Mouse (Mus musculus) neural tube, embryonic 12.5 days (tissue): Measurements from ENCODE around the gene Uaca. TPM values are rescaled to one million over a fixed set of nuclear protein-coding genes. Genes with fewer than 3 reads are reported as not detected.
A peak's percentile ranks its signal among the peaks of the same experiment; 100 is the strongest.
"Not testable (repeated sequence)": the region's sequence is repeated elsewhere in the genome, so short reads cannot be mapped to it uniquely, and the experiment has no call there.

ENCODE experiments used
- ATAC-seq: fragments of 200-750 bp; cut with Nextera tagmentation; 2 replicates; pipeline ENCODE4 v1.8.0; 2017; ENCODE audit warnings: low read depth, mild to moderate bottlenecking, moderate TSS enrichment, moderate library complexity; ENCODE audit not compliant: low FRiP score
- H3K27ac ChIP-seq: fragments of 300-500 bp; sonication (generic); 2 replicates; pipeline ENCODE4 v1.5.1; 2016
- H3K27me3 ChIP-seq: fragments of 300-500 bp; sonication (generic); replicated peaks from 2 replicates; pipeline ENCODE4 v1.6.1; 2016; ENCODE audit warnings: mild to moderate bottlenecking
- H3K36me3 ChIP-seq: fragments of 300-500 bp; sonication (generic); 2 replicates; pipeline ENCODE4 v1.6.1; 2016; ENCODE audit warnings: mild to moderate bottlenecking
- H3K4me1 ChIP-seq: fragments of 300-500 bp; sonication (generic); 2 replicates; pipeline ENCODE4 v1.6.1; 2016
- H3K4me2 ChIP-seq: fragments of 300-500 bp; sonication (generic); replicated peaks from 2 replicates; pipeline ENCODE4 v1.6.1; 2016; ENCODE audit warnings: mild to moderate bottlenecking
- H3K4me3 ChIP-seq: fragments of 300-500 bp; sonication (generic); 2 replicates; pipeline ENCODE4 v1.5.1; 2016
- H3K9ac ChIP-seq: fragments of 300-500 bp; sonication (generic); 2 replicates; pipeline ENCODE4 v1.6.1; 2016; ENCODE audit warnings: mild to moderate bottlenecking
- H3K9me3 ChIP-seq: fragments of 300-500 bp; sonication (generic); 2 replicates; pipeline ENCODE4 v1.6.1; 2016; ENCODE audit warnings: mild to moderate bottlenecking
- WGBS: fragments of 180-500 bp; shearing (Covaris S2); methylation state at CpG from one replicate; pipeline ENCODE4 v1.1.7; 2016; 5-methylcytosine and 5-hydroxymethylcytosine counted together
- polyA plus RNA-seq: library from polyadenylated mRNA; unstranded; fragments of >200 nt; fragmentation: Nextera tagmentation; extraction: Ambion mirVana; gene quantifications from 2 replicates; pipeline ENCODE4 v1.2.1, GENCODE M21; 2016

Gene Uaca
- polyA plus RNA-seq, 1 experiment from 2014 or later: 35.2 TPM

DNA sequence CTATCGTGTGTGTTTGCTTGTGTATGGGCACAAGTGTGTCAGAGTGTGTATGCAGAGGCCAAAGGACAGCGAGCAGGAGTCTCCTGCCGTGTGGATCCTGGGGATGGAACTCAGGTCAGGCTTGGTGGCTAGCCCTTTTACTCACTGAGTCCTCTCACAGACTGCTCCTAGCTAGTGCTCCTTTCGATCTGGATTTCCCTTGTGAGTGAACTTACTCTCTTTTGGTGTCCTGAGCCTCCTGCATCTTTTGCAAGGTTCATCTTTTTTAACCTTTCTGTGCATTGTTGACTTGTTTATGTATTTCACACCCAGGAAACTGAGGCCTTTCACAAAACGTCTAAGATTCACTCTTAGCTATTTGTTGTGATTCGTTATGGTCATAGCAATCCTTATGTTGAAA lies 2.8 kb downstream of the Uaca start:
- no peak for ATAC-seq
- Histone ChIP-seq H3K4me2 (no peak overlapping the region), H3K4me1 (peaks cover 6% of the 10 kb centered on the region; the same call in 1 of the 2 replicates), H3K9ac (no peak overlapping the region), H3K36me3 (no peaks in the 10 kb centered on the region), H3K27me3 (no peaks in the 10 kb centered on the region), H3K27ac (no peak overlapping the region), H3K4me3 (no peak overlapping the region), H3K9me3 (no peaks in the 10 kb centered on the region)
- WGBS: 84% methylated on average over 6 of the region's 6 CpGs

DNA sequence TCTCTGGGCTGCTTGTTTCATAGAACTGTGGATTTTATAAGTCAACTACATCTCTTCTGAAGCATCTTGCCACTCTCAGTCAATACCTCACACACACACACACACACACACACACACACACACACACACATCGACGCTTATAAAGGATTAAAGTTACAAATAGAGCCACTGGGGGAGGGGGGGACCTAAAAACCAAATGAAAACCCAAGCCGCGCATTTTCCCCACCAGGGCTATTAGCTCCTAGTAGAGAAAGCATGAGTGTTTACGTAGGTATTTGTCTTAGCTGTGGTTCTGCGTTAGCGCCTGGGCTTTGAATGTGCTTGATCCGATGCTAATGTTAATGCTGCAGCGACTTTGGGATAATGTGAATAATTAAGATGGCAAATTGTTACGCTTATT lies 4.7 kb downstream of the Uaca start:
- no peak overlapping the region for H3K27ac ChIP-seq
- no peaks in the 10 kb centered on the region for H3K36me3 ChIP-seq
- H3K4me1 ChIP-seq: peaks cover 1% of the 10 kb centered on the region; the same call in 1 of the 2 replicates
- no peak overlapping the region for H3K4me3 ChIP-seq
- no peak for ATAC-seq
- no peak overlapping the region for H3K9ac ChIP-seq
- WGBS: 39% methylated on average over 10 of the region's 10 CpGs
- no peaks in the 10 kb centered on the region for H3K27me3 ChIP-seq
- no peak overlapping the region for H3K4me2 ChIP-seq
- no peaks in the 10 kb centered on the region for H3K9me3 ChIP-seq

DNA sequence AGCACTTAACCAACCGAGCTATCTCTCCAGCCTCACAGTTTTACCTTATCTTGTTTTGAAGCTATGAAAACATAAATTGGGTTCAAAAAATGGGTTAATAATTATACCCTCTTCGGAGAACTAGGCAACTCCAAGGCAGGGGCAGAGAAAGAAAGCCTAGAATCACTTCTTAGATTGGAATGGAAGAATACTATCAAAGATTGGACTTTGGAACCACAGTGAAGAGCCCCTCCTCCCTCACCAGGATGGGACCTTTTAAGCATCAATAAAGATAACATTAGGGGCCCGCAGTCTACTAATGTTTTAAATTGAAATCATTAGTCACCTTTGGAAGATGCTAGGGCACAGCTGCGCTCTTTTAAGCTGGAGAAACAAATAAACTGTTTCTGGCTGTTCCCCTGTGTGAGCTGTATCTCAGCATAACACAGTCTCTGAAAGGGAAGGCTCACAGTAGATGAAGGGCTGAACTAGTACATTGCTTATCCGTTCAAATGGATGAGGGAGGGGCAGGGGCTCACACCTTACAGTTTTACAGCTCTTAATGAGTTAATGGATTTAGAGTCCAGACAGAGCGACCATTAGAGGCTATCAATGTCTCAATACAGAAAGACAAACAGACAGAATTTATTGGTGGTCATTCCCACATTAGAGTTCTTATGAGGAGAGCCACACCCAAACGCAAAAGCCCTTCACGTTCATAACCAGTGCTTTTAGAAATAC lies 6.5 kb downstream of the Uaca start:
- no peak overlapping the region for H3K4me3 ChIP-seq
- H3K4me1 ChIP-seq: no peaks in the 10 kb centered on the region
- ATAC-seq: no peak
- no peak overlapping the region for H3K4me2 ChIP-seq
- H3K9me3 ChIP-seq: no peaks in the 10 kb centered on the region
- H3K36me3 ChIP-seq: no peaks in the 10 kb centered on the region
- H3K27me3 ChIP-seq: no peaks in the 10 kb centered on the region
- H3K27ac ChIP-seq: no peak overlapping the region
- 36% methylated on average over 8 of the region's 8 CpGs for WGBS
- H3K9ac ChIP-seq: no peak overlapping the region

DNA sequence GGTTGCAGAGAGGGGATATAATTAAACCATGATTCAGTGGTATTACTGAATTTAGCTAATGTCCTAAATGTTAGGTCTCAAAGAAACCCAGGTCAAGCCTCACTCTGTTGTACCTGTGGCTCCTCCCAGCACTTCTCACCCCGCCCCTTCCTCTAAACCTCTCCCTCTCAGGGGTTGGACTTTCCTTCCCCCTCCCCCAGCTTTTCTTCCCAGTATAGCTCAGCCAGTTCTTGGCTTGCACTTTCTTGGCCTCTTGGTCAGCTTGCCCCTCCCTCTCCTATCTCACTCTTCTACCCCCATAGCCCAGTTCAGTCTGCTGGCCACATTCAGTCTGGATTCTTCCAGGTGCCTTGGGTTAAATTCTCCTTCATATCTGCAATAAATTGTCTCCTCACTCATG lies 7.4 kb downstream of the Uaca start:
- no peak for ATAC-seq
- WGBS: 53% methylated on average over 1 of the region's 1 CpGs
- H3K4me2 ChIP-seq: no peak overlapping the region
- no peaks in the 10 kb centered on the region for H3K36me3 ChIP-seq
- no peak overlapping the region for H3K27ac ChIP-seq
- H3K9me3 ChIP-seq: no peaks in the 10 kb centered on the region
- H3K4me1 ChIP-seq: no peaks in the 10 kb centered on the region
- no peaks in the 10 kb centered on the region for H3K27me3 ChIP-seq
- no peak overlapping the region for H3K4me3 ChIP-seq
- no peak overlapping the region for H3K9ac ChIP-seq

DNA sequence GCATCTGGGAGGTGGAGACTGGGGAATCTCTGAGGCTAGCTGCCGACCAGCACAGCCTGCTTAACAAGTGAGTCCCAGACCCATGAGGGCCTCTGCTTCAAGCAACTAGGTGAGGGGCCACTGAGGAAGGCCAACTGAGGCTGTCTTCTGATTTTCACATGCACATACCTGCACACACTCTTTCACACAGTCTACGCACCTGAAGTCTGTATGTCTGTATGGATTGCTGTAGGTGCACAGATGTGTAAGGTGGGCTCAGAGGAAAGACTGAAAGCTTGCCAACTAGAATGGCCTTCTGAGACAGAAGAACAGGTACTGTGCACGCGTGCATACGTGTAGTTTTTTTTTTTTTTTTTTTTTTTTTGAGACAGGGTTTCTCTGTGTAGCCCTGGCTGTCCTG lies 8.0 kb downstream of the Uaca start:
- Histone ChIP-seq H3K9ac (no peak overlapping the region), H3K4me1 (no peaks in the 10 kb centered on the region), H3K27ac (no peak overlapping the region), H3K27me3 (no peaks in the 10 kb centered on the region), H3K4me3 (no peak overlapping the region), H3K4me2 (no peak overlapping the region), H3K36me3 (no peaks in the 10 kb centered on the region), H3K9me3 (no peaks in the 10 kb centered on the region)
- WGBS: 92% methylated on average over 5 of the region's 5 CpGs
- no peak for ATAC-seq

DNA sequence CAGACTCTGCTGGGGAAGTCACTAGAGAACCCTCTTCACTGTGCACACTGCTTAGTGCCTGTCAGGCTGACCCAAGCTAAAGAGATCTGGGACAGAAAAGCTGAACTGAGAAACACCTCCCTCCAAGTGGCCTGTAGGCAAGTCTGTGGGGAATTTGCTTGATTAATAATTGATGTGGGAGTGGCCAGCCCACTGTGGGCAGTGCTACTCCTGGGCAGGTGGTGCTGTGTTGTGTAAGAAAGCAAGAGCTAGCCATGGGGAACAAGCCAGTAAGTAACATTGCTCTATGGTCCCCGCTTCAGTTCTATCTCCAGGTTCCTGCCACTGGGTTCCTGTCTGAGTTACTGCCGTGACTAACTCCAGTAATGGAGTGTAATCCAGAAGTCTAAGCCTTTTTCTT lies 11.7 kb downstream of the Uaca start:
- Histone ChIP-seq H3K9ac (no peak overlapping the region), H3K27me3 (no peaks in the 10 kb centered on the region), H3K9me3 (no peaks in the 10 kb centered on the region), H3K4me2 (no peak overlapping the region), H3K4me3 (no peak overlapping the region), H3K27ac (no peak overlapping the region), H3K4me1 (no peaks in the 10 kb centered on the region), H3K36me3 (no peaks in the 10 kb centered on the region)
- ATAC-seq: no peak
- 91% methylated on average over 2 of the region's 2 CpGs for WGBS

DNA sequence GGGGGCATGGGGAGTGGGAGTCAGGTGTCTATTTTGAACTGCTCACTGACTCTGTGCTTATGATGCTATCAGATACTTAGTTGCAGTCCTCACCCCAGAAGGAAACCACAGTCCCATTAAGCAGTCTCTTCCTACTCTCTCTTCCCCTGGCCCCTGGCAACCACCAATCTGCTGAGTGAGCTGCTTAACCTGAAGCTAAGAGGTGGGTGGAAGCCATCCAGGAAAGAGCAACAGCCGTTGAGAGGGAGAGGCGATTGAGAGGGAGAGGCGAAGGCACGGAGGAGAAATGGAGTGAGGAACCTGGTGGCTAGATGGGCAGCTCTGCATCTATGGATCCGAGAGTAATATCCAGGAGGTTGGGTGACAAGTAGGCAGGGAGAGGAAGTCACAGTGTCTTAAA lies 13.7 kb downstream of the Uaca start:
- H3K27me3 ChIP-seq: no peaks in the 10 kb centered on the region
- H3K36me3 ChIP-seq: no peaks in the 10 kb centered on the region
- no peak overlapping the region for H3K4me2 ChIP-seq
- no peaks in the 10 kb centered on the region for H3K9me3 ChIP-seq
- H3K9ac ChIP-seq: no peak overlapping the region
- H3K4me1 ChIP-seq: peaks cover 3% of the 10 kb centered on the region; the same call in 1 of the 2 replicates
- no peak for ATAC-seq
- no peak overlapping the region for H3K27ac ChIP-seq
- no peak overlapping the region for H3K4me3 ChIP-seq
- 94% methylated on average over 5 of the region's 5 CpGs for WGBS

DNA sequence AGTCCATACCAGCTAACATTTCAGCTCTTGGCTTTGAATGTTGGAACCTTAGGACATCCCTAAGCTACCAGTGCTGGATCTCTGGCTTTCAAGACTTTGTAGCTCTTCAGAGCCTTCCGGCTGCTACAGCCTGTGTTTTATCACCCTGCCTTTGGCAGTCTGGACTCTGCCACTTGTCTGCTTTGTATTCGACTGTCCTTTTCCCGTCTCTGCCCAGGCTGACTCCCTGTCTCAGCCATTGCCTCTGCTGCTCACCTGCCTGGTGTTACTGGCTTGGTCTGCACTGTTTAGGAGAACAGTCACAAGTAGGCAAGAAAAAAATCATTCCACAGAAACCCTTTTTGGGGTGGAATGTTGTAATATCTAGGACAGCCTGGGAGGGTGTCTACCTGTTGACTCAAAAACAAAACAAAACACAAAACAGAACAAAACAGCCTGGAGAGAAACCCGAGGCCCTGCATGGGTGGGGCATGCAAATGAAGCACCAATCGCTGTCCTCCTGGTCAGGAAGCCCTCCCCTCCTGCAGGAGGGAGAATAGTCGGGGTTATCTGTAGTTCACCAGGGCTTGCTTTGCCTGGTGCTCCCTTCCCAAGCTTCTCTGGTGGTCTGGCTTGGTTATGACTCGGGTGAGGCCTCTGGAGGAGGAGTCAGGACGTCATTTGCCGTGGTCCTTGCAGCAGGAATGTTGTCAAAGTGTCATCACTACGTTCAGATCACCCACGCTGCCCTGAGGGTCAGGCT lies 19.0 kb downstream of the Uaca start:
- WGBS: 6% methylated on average over 11 of the region's 11 CpGs
- Histone ChIP-seq H3K4me3 (no peak overlapping the region), H3K36me3 (no peaks in the 10 kb centered on the region), H3K9ac (no peak overlapping the region), H3K9me3 (no peaks in the 10 kb centered on the region), H3K4me1 (peaks cover 14% of the 10 kb centered on the region), H3K27me3 (no peaks in the 10 kb centered on the region), H3K27ac (no peak overlapping the region), H3K4me2 (peak overlapping the region; percentile 42)
- no peak for ATAC-seq

DNA sequence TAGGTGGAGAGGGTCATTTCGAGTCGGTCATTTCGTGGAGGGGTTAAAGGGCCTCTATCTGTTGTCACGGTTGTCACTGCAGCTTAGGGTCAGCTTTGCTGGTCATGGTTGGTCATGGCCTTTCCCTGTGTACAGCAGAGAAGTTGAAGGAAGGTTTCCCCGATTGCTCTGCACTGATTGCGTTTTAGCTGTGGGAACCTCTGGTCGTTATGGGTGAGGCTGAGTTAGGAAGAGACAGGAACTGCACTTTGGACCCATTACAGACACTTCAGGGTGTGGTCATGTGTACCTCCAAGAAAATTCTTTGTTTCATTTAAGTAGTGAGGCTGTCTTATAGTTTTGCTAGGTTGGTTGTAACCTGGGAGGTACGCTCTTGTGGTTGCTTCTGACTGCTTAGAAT lies 21.2 kb downstream of the Uaca start:
- WGBS: 87% methylated on average over 8 of the region's 8 CpGs
- no peak for ATAC-seq
- H3K4me2 ChIP-seq: no peak overlapping the region
- H3K9ac ChIP-seq: no peak overlapping the region
- H3K27ac ChIP-seq: no peak overlapping the region
- H3K27me3 ChIP-seq: no peaks in the 10 kb centered on the region
- H3K9me3 ChIP-seq: no peaks in the 10 kb centered on the region
- no peaks in the 10 kb centered on the region for H3K36me3 ChIP-seq
- peaks cover 14% of the 10 kb centered on the region for H3K4me1 ChIP-seq
- H3K4me3 ChIP-seq: no peak overlapping the region

DNA sequence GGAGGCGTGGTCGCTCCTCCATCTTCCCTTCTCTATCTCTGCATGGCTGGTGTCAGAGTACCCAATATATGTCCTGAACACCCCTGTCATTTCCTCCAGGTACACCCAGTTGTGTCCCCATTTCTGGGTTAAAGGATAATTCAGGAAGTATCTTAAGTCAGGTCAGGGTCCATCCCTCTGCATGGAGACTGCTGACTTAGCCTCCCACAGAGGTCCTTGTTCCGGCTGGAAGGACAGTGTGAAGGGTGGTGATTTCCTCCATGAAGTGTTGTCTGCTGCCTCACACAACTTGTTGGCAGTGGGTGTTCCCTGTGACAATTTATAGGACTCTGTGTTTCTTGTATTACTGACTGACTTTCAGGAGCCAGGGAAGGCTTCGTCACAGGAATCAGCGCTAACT lies 23.2 kb downstream of the Uaca start:
- Histone ChIP-seq H3K36me3 (no peaks in the 10 kb centered on the region), H3K9me3 (no peaks in the 10 kb centered on the region), H3K27me3 (no peaks in the 10 kb centered on the region), H3K4me2 (no peak overlapping the region), H3K9ac (no peak overlapping the region), H3K4me1 (peaks cover 14% of the 10 kb centered on the region), H3K27ac (no peak overlapping the region), H3K4me3 (no peak overlapping the region)
- WGBS: 84% methylated on average over 5 of the region's 5 CpGs
- ATAC-seq: no peak

DNA sequence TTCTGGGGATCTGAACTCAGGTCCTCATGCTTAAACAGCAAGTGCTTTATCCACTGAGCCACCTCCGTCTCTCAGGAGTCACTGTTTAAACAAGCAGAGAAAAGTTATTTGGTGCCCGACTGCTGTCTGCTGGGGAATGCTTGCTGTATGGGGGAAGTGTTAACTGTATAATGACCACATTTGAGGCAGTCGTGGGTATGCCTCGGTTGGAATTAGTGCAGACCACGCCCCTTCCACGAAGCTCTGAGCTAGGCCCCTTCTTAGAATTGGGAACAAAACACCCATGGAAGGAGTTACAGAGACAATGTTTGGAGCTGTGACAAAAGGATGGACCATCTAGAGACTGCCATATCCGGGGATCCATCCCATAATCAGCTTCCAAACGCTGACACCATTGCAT lies 24.2 kb downstream of the Uaca start:
- H3K4me3 ChIP-seq, H3K36me3 ChIP-seq, H3K27ac ChIP-seq, H3K9me3 ChIP-seq, H3K4me1 ChIP-seq, ATAC-seq, H3K27me3 ChIP-seq, H3K4me2 ChIP-seq, H3K9ac ChIP-seq: not testable (repeated sequence)
- 53% methylated on average over 8 of the region's 8 CpGs for WGBS

DNA sequence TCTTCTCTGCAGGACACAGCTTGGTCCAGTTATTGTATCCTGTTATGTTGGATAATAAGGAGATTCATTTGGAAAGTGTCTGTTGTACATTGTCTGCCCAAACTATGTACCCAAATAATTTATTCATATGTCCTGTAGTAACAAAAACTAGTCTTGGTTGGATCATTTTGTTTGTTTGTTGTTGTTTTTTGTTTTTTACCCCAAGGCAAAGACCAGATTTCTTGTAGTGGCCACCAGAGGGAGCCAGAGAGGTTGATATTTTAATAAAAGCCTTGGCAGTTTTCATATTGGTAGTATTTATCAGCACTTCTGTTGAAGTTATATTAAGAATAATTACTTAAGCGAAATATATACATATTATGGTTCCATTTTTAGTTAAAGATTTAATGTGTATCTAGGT lies 25.0 kb downstream of the Uaca start:
- 12% methylated on average over 1 of the region's 1 CpGs for WGBS
- Histone ChIP-seq H3K4me1 (no peaks in the 10 kb centered on the region; the same call in 1 of the 2 replicates), H3K36me3 (no peaks in the 10 kb centered on the region), H3K27me3 (no peaks in the 10 kb centered on the region), H3K4me2 (no peak overlapping the region), H3K4me3 (no peak overlapping the region), H3K9me3 (no peaks in the 10 kb centered on the region), H3K9ac (no peak overlapping the region), H3K27ac (no peak overlapping the region)
- no peak for ATAC-seq

DNA sequence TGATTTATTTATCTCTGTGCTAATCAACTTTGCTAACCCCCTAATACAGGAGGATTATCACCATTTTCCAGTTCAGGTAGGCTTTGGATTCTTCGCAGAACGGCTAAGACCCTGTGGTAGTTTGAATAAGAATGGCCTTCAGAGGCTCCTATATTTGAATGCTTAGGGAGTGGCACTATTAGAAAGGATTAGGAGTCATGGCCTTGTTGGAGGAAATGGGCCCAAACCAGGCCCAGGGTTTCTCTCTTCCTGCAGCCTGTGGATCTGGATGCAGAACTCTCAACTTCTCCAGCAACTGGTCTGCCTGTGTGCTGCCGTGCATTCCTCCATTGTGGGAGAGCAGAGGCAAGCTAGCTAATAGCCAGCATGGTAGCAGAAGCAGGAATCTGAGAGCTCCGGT lies 27.2 kb downstream of the Uaca start:
- no peaks in the 10 kb centered on the region for H3K27me3 ChIP-seq
- H3K4me1 ChIP-seq: no peaks in the 10 kb centered on the region; the same call in 1 of the 2 replicates
- ATAC-seq: no peak
- H3K27ac ChIP-seq: no peak overlapping the region
- H3K36me3 ChIP-seq: no peaks in the 10 kb centered on the region
- WGBS: 92% methylated on average over 4 of the region's 4 CpGs
- H3K4me3 ChIP-seq: no peak overlapping the region
- no peak overlapping the region for H3K4me2 ChIP-seq
- H3K9ac ChIP-seq: no peak overlapping the region
- H3K9me3 ChIP-seq: no peaks in the 10 kb centered on the region
